Mouse (Mus musculus) Muller cell, postnatal 12 days (primary cell): Measurements from ENCODE around the gene Hsp90ab1.

Source experiments
- DNase-seq: peaks from one replicate; pipeline ENCODE4 v3.0.0-alpha.2; 2015; ENCODE audit errors: inconsistent ontology term

The Hsp90ab1 gene

GRCm38 (mm10) chr17:45543115-45543514 is 30.0 kb downstream of the Hsp90ab1 start:
- DNase-seq: no peak

- no peak for DNase-seq
Measured at GRCm38 (mm10) chr17:45542705-45543104, 30.4 kb downstream of the Hsp90ab1 start.

- no peak for DNase-seq
Measured at GRCm38 (mm10) chr17:45542129-45542528, 30.9 kb downstream of the Hsp90ab1 start.

- no peak for DNase-seq
Measured at GRCm38 (mm10) chr17:45539664-45540063, 33.4 kb downstream of the Hsp90ab1 start.

GRCm38 (mm10) chr17:45538394-45538793 is 34.7 kb downstream of the Hsp90ab1 start:
- no peak for DNase-seq

- DNase-seq: peak; percentile 62
Measured at GRCm38 (mm10) chr17:45536264-45536663, 36.8 kb downstream of the Hsp90ab1 start.

GRCm38 (mm10) chr17:45532896-45533295 is 40.2 kb downstream of the Hsp90ab1 start:
- no peak for DNase-seq

GRCm38 (mm10) chr17:45530346-45530782 is 42.7 kb downstream of the Hsp90ab1 start:
- DNase-seq: no peak

- no peak for DNase-seq
Measured at GRCm38 (mm10) chr17:45526571-45526970, 46.5 kb downstream of the Hsp90ab1 start.

- no peak for DNase-seq
Measured at GRCm38 (mm10) chr17:45524961-45525360, 48.1 kb downstream of the Hsp90ab1 start.

GRCm38 (mm10) chr17:45523263-45523662 is 49.8 kb downstream of the Hsp90ab1 start, which contains the start of gene Tcte1:
Gene Tcte1 (plus strand): TSS chr17:45523434.
- no peak for DNase-seq

GRCm38 (mm10) chr17:45520136-45520535 is 52.9 kb downstream of the Hsp90ab1 start:
- DNase-seq: no peak

- DNase-seq: no peak
Measured at GRCm38 (mm10) chr17:45518766-45519475, 54.1 kb downstream of the Hsp90ab1 start.
